Mouse (Mus musculus): ENCODE data around the gene Oser1. TPM values are rescaled to one million over a fixed set of nuclear protein-coding genes. Genes with fewer than 3 reads are reported as not detected.
"Not testable (repeated sequence)": the region's sequence is repeated elsewhere in the genome, so short reads cannot be mapped to it uniquely, and the experiment has no call there.

The Oser1 gene
- total RNA-seq, 2 experiments from 2014 or later, result 98.4 to 107 TPM

- ATAC-seq (ENCODE audit: poor library complexity, severe bottlenecking), result no peak
Measured at GRCm38 (mm10) chr2:163444017-163444416, 19.5 kb upstream of the Oser1 start.

GRCm38 (mm10) chr2:163443543-163443942 lies 19.0 kb upstream of the Oser1 start:
- ATAC-seq (ENCODE audit: poor library complexity, severe bottlenecking), result no peak

- ATAC-seq (ENCODE audit: poor library complexity, severe bottlenecking), result no peak
Measured at GRCm38 (mm10) chr2:163439488-163439887, 15.0 kb upstream of the Oser1 start.

GRCm38 (mm10) chr2:163438619-163439451 lies 14.3 kb upstream of the Oser1 start:
- no peak for ATAC-seq (ENCODE audit: poor library complexity, severe bottlenecking)

GRCm38 (mm10) chr2:163438246-163438618 lies 13.7 kb upstream of the Oser1 start, which contains the start of gene Gdap1l1:
Gene Gdap1l1, plus strand, starts transcription at chr2:163438476.
- no peak for ATAC-seq (ENCODE audit: poor library complexity, severe bottlenecking)

GRCm38 (mm10) chr2:163437800-163438199 lies 13.3 kb upstream of the Oser1 start:
- no peak for ATAC-seq (ENCODE audit: poor library complexity, severe bottlenecking)

- ATAC-seq (ENCODE audit: poor library complexity, severe bottlenecking), result no peak
Measured at GRCm38 (mm10) chr2:163433971-163434370, 9.5 kb upstream of the Oser1 start.

- no peak for ATAC-seq (ENCODE audit: poor library complexity, severe bottlenecking)
Measured at GRCm38 (mm10) chr2:163431289-163431688, 6.8 kb upstream of the Oser1 start.

GRCm38 (mm10) chr2:163428346-163429011 lies 4.0 kb upstream of the Oser1 start:
- no peak for ATAC-seq (ENCODE audit: poor library complexity, severe bottlenecking)

GRCm38 (mm10) chr2:163422895-163423660 lies 1.4 kb downstream of the Oser1 start:
- no peak for ATAC-seq (ENCODE audit: poor library complexity, severe bottlenecking)

- ATAC-seq (ENCODE audit: poor library complexity, severe bottlenecking), result 0 out of 2 replicates have a peak, but pooled peaks have one; percentile 6
Measured at GRCm38 (mm10) chr2:163420366-163420886, 4.1 kb downstream of the Oser1 start.

- peak; percentile 88 for ATAC-seq (ENCODE audit: poor library complexity, severe bottlenecking)
Measured at GRCm38 (mm10) chr2:163419346-163420045, 5.0 kb downstream of the Oser1 start.

GRCm38 (mm10) chr2:163418841-163419345 lies 5.6 kb downstream of the Oser1 start:
- ATAC-seq (ENCODE audit: poor library complexity, severe bottlenecking), result peak; percentile 54

GRCm38 (mm10) chr2:163417830-163418229 lies 6.7 kb downstream of the Oser1 start:
- ATAC-seq (ENCODE audit: poor library complexity, severe bottlenecking), result no peak

GRCm38 (mm10) chr2:163417026-163417425 lies 7.5 kb downstream of the Oser1 start:
- no peak for ATAC-seq (ENCODE audit: poor library complexity, severe bottlenecking)

GRCm38 (mm10) chr2:163412846-163413590 lies 11.5 kb downstream of the Oser1 start:
- ATAC-seq (ENCODE audit: poor library complexity, severe bottlenecking), result no peak

- no peak for ATAC-seq (ENCODE audit: poor library complexity, severe bottlenecking)
Measured at GRCm38 (mm10) chr2:163412419-163412818, 12.1 kb downstream of the Oser1 start.

GRCm38 (mm10) chr2:163411840-163412239 lies 12.7 kb downstream of the Oser1 start:
- ATAC-seq (ENCODE audit: poor library complexity, severe bottlenecking), result no peak

GRCm38 (mm10) chr2:163411344-163411743 lies 13.2 kb downstream of the Oser1 start:
- ATAC-seq (ENCODE audit: poor library complexity, severe bottlenecking), result not testable (repeated sequence)

All from megakaryocyte, adult 5-6 weeks (primary cell).